In the genomic region with DNA sequence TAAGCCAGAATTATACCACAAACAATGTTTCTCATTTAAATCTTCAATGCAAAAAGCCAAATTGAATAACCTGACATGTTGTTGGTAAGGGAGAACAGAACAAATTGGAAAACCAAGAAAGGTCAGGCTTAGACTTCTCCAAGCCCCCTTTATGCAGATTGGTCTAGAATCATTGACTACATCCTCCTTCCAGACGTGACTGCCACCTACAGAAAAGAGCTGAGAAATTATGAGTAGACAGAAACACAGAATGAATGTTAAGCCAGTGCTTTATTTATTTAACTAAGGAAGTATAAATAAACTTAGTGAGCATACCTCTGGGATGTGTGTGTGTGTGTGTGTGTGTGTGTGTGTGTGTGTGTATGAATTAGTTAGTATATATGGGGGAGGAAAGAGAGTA, we compare ENCODE assay signal across 16 mouse cellular contexts.
"Had no signal": no experiment of that assay in that cellular context is flagged by ENCODE, and none has a peak within 500 bp of the region (broad histone marks: within the 10 kb centered on the region; RNA-seq: fewer than 3 reads in every experiment).

No protein-coding gene starts in this region.

- H3K36me3 ChIP-seq: liver, embryonic 13.5 days; neural tube, embryonic 12.5 days; neural tube, embryonic 15.5 days had no signal

- H3K9me3 ChIP-seq: liver, embryonic 13.5 days; megakaryocyte, embryonic 14.5 days; neural tube, embryonic 12.5 days; neural tube, embryonic 15.5 days had no signal

- H3K4me1 ChIP-seq: liver, embryonic 13.5 days; megakaryocyte, embryonic 14.5 days; neural tube, embryonic 12.5 days had no signal

- ATAC-seq: lung, postnatal 0 days had no signal

- H3K4me2 ChIP-seq: liver, embryonic 13.5 days; midbrain, embryonic 11.5 days; neural tube, embryonic 12.5 days; neural tube, embryonic 15.5 days had no signal

- H3K4me3 ChIP-seq: liver, embryonic 13.5 days; megakaryocyte, embryonic 14.5 days; neural tube, embryonic 12.5 days; neural tube, embryonic 15.5 days had no signal

- H3K9ac ChIP-seq: liver, embryonic 13.5 days; neural tube, embryonic 12.5 days; neural tube, embryonic 15.5 days had no signal

- H3K27ac ChIP-seq: kidney, postnatal 0 days; liver, embryonic 13.5 days; neural tube, embryonic 12.5 days; neural tube, embryonic 15.5 days had no signal

- DNase-seq: kidney, adult 18-20 months; kidney, postnatal 25 days; liver, embryonic 13.5 days; lung, adult 2 months; lung, postnatal 36 days; midbrain, embryonic 14.5 days; right cerebral cortex, adult 18-20 months; right cerebral cortex, postnatal 14 days; right cerebral cortex, postnatal 4 days; thymus, postnatal 25 days had no signal

- H3K27me3 ChIP-seq: liver, embryonic 13.5 days; megakaryocyte, embryonic 14.5 days; neural tube, embryonic 12.5 days; neural tube, embryonic 15.5 days had no signal
